Mouse (Mus musculus) forebrain, embryonic 15.5 days (tissue): Measurements from ENCODE around the gene Misp. TPM values are rescaled to one million over a fixed set of nuclear protein-coding genes. Genes with fewer than 3 reads are reported as not detected.
A peak's percentile ranks its signal among the peaks of the same experiment; 100 is the strongest.

Experiments
- ATAC-seq: fragments of 200-750 bp; cut with Nextera tagmentation; replicated peaks from 2 replicates; pipeline ENCODE4 v1.8.0; 2017; ENCODE audit warnings: mild to moderate bottlenecking, moderate TSS enrichment, moderate library complexity
- H3K27ac ChIP-seq: fragments of 300-500 bp; sonication (generic); replicated peaks from 2 replicates; pipeline ENCODE4 v1.5.1; 2015; ENCODE audit warnings: mild to moderate bottlenecking, inconsistent platforms
- H3K27me3 ChIP-seq: fragments of 300-500 bp; sonication (generic); 2 replicates; pipeline ENCODE4 v1.6.1; 2015; ENCODE audit warnings: inconsistent platforms
- H3K36me3 ChIP-seq: fragments of 300-500 bp; sonication (generic); 2 replicates; pipeline ENCODE4 v1.6.1; 2015; ENCODE audit warnings: mild to moderate bottlenecking, inconsistent platforms
- H3K4me1 ChIP-seq: fragments of 300-500 bp; sonication (generic); 2 replicates; pipeline ENCODE4 v1.6.1; 2015; ENCODE audit warnings: inconsistent platforms
- H3K4me2 ChIP-seq: fragments of 300-500 bp; sonication (generic); replicated peaks from 2 replicates; pipeline ENCODE4 v1.6.1; 2015; ENCODE audit warnings: mild to moderate bottlenecking, inconsistent platforms
- H3K4me3 ChIP-seq: fragments of 300-500 bp; sonication (generic); 2 replicates; pipeline ENCODE4 v1.5.1; 2015; ENCODE audit warnings: mild to moderate bottlenecking, inconsistent platforms
- H3K9ac ChIP-seq: fragments of 300-500 bp; sonication (generic); replicated peaks from 2 replicates; pipeline ENCODE4 v1.6.1; 2015; ENCODE audit warnings: mild to moderate bottlenecking, inconsistent platforms
- H3K9me3 ChIP-seq: fragments of 300-500 bp; sonication (generic); 2 replicates; pipeline ENCODE4 v1.6.1; 2016; ENCODE audit warnings: inconsistent platforms
- WGBS: fragments of 180-500 bp; shearing (Covaris S2); methylation state at CpG from one replicate; pipeline ENCODE4 v1.1.7; 2015; ENCODE audit warnings: mixed read lengths; 5-methylcytosine and 5-hydroxymethylcytosine counted together
- polyA plus RNA-seq: library from polyadenylated mRNA; unstranded; fragments of >200 nt; fragmentation: Nextera tagmentation; extraction: Ambion mirVana; gene quantifications from 2 replicates; pipeline ENCODE4 v1.2.1, GENCODE M21; 2015

The Misp gene
- polyA plus RNA-seq = 0.66 and 0.68 TPM in 2 replicates

- WGBS = 71% methylated on average over 11 of the region's 11 CpGs
- no peaks in the 10 kb centered on the region for H3K27me3 ChIP-seq
- H3K9me3 ChIP-seq = no peaks in the 10 kb centered on the region
- H3K4me3 ChIP-seq = no peak within 1 kb of the TSS
- no peaks in the 10 kb centered on the region for H3K4me1 ChIP-seq
- H3K36me3 ChIP-seq = peaks cover 49% of the 10 kb centered on the region
- no peak for ATAC-seq
- H3K27ac ChIP-seq = no peak within 1 kb of the TSS
- H3K9ac ChIP-seq = no peak within 1 kb of the TSS
- H3K4me2 ChIP-seq = no peak within 1 kb of the TSS
Observed at GRCm38 (mm10) chr10:79820782-79821181, at the start of gene Misp. Gene Misp, plus strand, starts transcription at chr10:79820989.

GRCm38 (mm10) chr10:79772320-79772719 lies 48.5 kb upstream of the Misp start:
- H3K36me3 ChIP-seq = no peaks in the 10 kb centered on the region
- WGBS = 95% methylated on average over 3 of the region's 3 CpGs
- H3K27ac ChIP-seq = no peak overlapping the region
- no peak overlapping the region for H3K9ac ChIP-seq
- no peaks in the 10 kb centered on the region; the same call in 1 of the 2 replicates for H3K9me3 ChIP-seq
- no peak for ATAC-seq
- no peak overlapping the region for H3K4me3 ChIP-seq
- H3K4me2 ChIP-seq = no peak overlapping the region
- peaks cover 12% of the 10 kb centered on the region for H3K27me3 ChIP-seq
- peaks cover 18% of the 10 kb centered on the region for H3K4me1 ChIP-seq

GRCm38 (mm10) chr10:79773208-79773607 lies 47.6 kb upstream of the Misp start:
- no peak overlapping the region for H3K4me3 ChIP-seq
- no peaks in the 10 kb centered on the region for H3K36me3 ChIP-seq
- peaks cover 20% of the 10 kb centered on the region for H3K27me3 ChIP-seq
- WGBS = 94% methylated on average over 2 of the region's 2 CpGs
- H3K9ac ChIP-seq = no peak overlapping the region
- H3K4me1 ChIP-seq = peaks cover 17% of the 10 kb centered on the region
- no peak overlapping the region for H3K27ac ChIP-seq
- ATAC-seq = no peak
- H3K9me3 ChIP-seq = no peaks in the 10 kb centered on the region; the same call in 1 of the 2 replicates
- H3K4me2 ChIP-seq = no peak overlapping the region

GRCm38 (mm10) chr10:79774486-79775279 lies 46.1 kb upstream of the Misp start:
- Histone ChIP-seq H3K4me3 (no peak overlapping the region), H3K36me3 (no peaks in the 10 kb centered on the region), H3K27ac (no peak overlapping the region), H3K4me1 (peaks cover 12% of the 10 kb centered on the region), H3K9ac (no peak overlapping the region), H3K4me2 (no peak overlapping the region), H3K9me3 (no peaks in the 10 kb centered on the region; the same call in 1 of the 2 replicates), H3K27me3 (peaks cover 33% of the 10 kb centered on the region)
- no peak for ATAC-seq
- 57% methylated on average over 5 of the region's 5 CpGs for WGBS

- no peak within 1 kb of the TSS for H3K9ac ChIP-seq
- 2% methylated on average over 39 of the region's 39 CpGs for WGBS
- H3K4me1 ChIP-seq = peaks cover 25% of the 10 kb centered on the region
- H3K27ac ChIP-seq = no peak within 1 kb of the TSS
- no peak for ATAC-seq
- peak within 1 kb of the TSS; percentile 21 for H3K4me3 ChIP-seq
- H3K9me3 ChIP-seq = no peaks in the 10 kb centered on the region; the same call in 1 of the 2 replicates
- peaks cover 46% of the 10 kb centered on the region for H3K27me3 ChIP-seq
- H3K4me2 ChIP-seq = peak within 1 kb of the TSS; percentile 36
- no peaks in the 10 kb centered on the region for H3K36me3 ChIP-seq
Observed at GRCm38 (mm10) chr10:79777103-79777531, 43.7 kb upstream of the Misp start, which contains the start of gene Fstl3. Gene Fstl3, plus strand, starts transcription at chr10:79777272.

GRCm38 (mm10) chr10:79778006-79778405 lies 42.8 kb upstream of the Misp start:
- Histone ChIP-seq H3K27ac (no peak overlapping the region), H3K4me2 (no peak overlapping the region), H3K4me1 (peaks cover 25% of the 10 kb centered on the region), H3K4me3 (no peak overlapping the region), H3K9ac (no peak overlapping the region), H3K36me3 (no peaks in the 10 kb centered on the region), H3K9me3 (no peaks in the 10 kb centered on the region; the same call in 1 of the 2 replicates), H3K27me3 (peaks cover 46% of the 10 kb centered on the region)
- no peak for ATAC-seq
- WGBS = 9% methylated on average over 15 of the region's 15 CpGs

- Histone ChIP-seq H3K9ac (no peak overlapping the region), H3K4me1 (peaks cover 25% of the 10 kb centered on the region), H3K36me3 (no peaks in the 10 kb centered on the region), H3K27me3 (peaks cover 46% of the 10 kb centered on the region), H3K4me2 (no peak overlapping the region), H3K4me3 (no peak overlapping the region), H3K27ac (no peak overlapping the region), H3K9me3 (no peaks in the 10 kb centered on the region; the same call in 1 of the 2 replicates)
- WGBS = 5% methylated on average over 2 of the region's 2 CpGs
- no peak for ATAC-seq
Observed at GRCm38 (mm10) chr10:79779193-79779592, 41.6 kb upstream of the Misp start.

- Histone ChIP-seq H3K36me3 (no peaks in the 10 kb centered on the region), H3K27ac (no peak overlapping the region), H3K4me2 (peak overlapping the region; percentile 67), H3K9ac (peak overlapping the region; percentile 28; the same call in 1 of the 2 replicates), H3K27me3 (peaks cover 52% of the 10 kb centered on the region), H3K9me3 (no peaks in the 10 kb centered on the region; the same call in 1 of the 2 replicates), H3K4me1 (peaks cover 25% of the 10 kb centered on the region), H3K4me3 (peak overlapping the region; percentile 43)
- 2% methylated on average over 55 of the region's 55 CpGs for WGBS
- peak; percentile 90 for ATAC-seq
Observed at GRCm38 (mm10) chr10:79779784-79780663, 40.8 kb upstream of the Misp start.

- H3K27me3 ChIP-seq = peaks cover 52% of the 10 kb centered on the region
- WGBS = 0% methylated on average over 12 of the region's 13 CpGs
- peak overlapping the region; percentile 28; the same call in 1 of the 2 replicates for H3K9ac ChIP-seq
- H3K27ac ChIP-seq = no peak overlapping the region
- no peak for ATAC-seq
- H3K4me2 ChIP-seq = peak overlapping the region; percentile 67
- peak overlapping the region; percentile 43 for H3K4me3 ChIP-seq
- peaks cover 25% of the 10 kb centered on the region for H3K4me1 ChIP-seq
- no peaks in the 10 kb centered on the region for H3K9me3 ChIP-seq
- H3K36me3 ChIP-seq = no peaks in the 10 kb centered on the region
Observed at GRCm38 (mm10) chr10:79780664-79781015, 40.1 kb upstream of the Misp start.

- no peaks in the 10 kb centered on the region for H3K9me3 ChIP-seq
- no peak overlapping the region for H3K9ac ChIP-seq
- WGBS = 29% methylated on average over 21 of the region's 21 CpGs
- peaks cover 49% of the 10 kb centered on the region for H3K27me3 ChIP-seq
- no peak overlapping the region for H3K27ac ChIP-seq
- H3K4me1 ChIP-seq = peaks cover 25% of the 10 kb centered on the region
- H3K4me2 ChIP-seq = peak overlapping the region; percentile 67
- no peaks in the 10 kb centered on the region for H3K36me3 ChIP-seq
- peak; percentile 36 for ATAC-seq
- H3K4me3 ChIP-seq = peak overlapping the region; percentile 43
Observed at GRCm38 (mm10) chr10:79781139-79781538, 39.6 kb upstream of the Misp start.

GRCm38 (mm10) chr10:79781956-79782355 lies 38.8 kb upstream of the Misp start:
- no peak overlapping the region for H3K27ac ChIP-seq
- no peak overlapping the region for H3K4me3 ChIP-seq
- H3K9ac ChIP-seq = no peak overlapping the region
- 50% methylated on average over 5 of the region's 5 CpGs for WGBS
- peaks cover 25% of the 10 kb centered on the region for H3K4me1 ChIP-seq
- ATAC-seq = no peak
- H3K36me3 ChIP-seq = no peaks in the 10 kb centered on the region
- no peaks in the 10 kb centered on the region for H3K9me3 ChIP-seq
- H3K27me3 ChIP-seq = peaks cover 43% of the 10 kb centered on the region; the same call in 1 of the 2 replicates
- no peak overlapping the region for H3K4me2 ChIP-seq

GRCm38 (mm10) chr10:79783050-79783449 lies 37.7 kb upstream of the Misp start:
- ATAC-seq = no peak
- 66% methylated on average over 7 of the region's 7 CpGs for WGBS

More at GRCm38 (mm10) chr10:79783050-79783449, 37.7 kb upstream of the Misp start:
- H3K27ac ChIP-seq = no peak overlapping the region
- no peak overlapping the region for H3K4me3 ChIP-seq
- no peaks in the 10 kb centered on the region for H3K36me3 ChIP-seq
- H3K4me1 ChIP-seq = peaks cover 16% of the 10 kb centered on the region
- H3K4me2 ChIP-seq = no peak overlapping the region
- no peak overlapping the region for H3K9ac ChIP-seq
- H3K9me3 ChIP-seq = no peaks in the 10 kb centered on the region
- H3K27me3 ChIP-seq = peaks cover 33% of the 10 kb centered on the region; the same call in 1 of the 2 replicates
